Mouse (Mus musculus) embryonic facial prominence, embryonic 13.5 days (tissue): ENCODE results near the gene Rpap3. TPM values are rescaled to one million over a fixed set of nuclear protein-coding genes. Genes with fewer than 3 reads are reported as not detected.
A peak's percentile ranks its signal among the peaks of the same experiment; 100 is the strongest.
"Not testable (repeated sequence)": the region's sequence is repeated elsewhere in the genome, so short reads cannot be mapped to it uniquely, and the experiment has no call there.

Experiments used
- ATAC-seq: fragments of 200-750 bp; cut with Nextera tagmentation; 2 replicates; pipeline ENCODE4 v1.8.0; 2017; ENCODE audit warnings: low read depth; ENCODE audit not compliant: insufficient number of reproducible peaks, insufficient read depth, low FRiP score, low TSS enrichment
- H3K27ac ChIP-seq: fragments of 300-500 bp; sonication (generic); 2 replicates; pipeline ENCODE4 v1.5.1; 2015; ENCODE audit warnings: moderate library complexity, mild to moderate bottlenecking, inconsistent platforms
- H3K27me3 ChIP-seq: fragments of 300-500 bp; sonication (generic); 2 replicates; pipeline ENCODE4 v1.6.1; 2015; ENCODE audit warnings: mild to moderate bottlenecking, inconsistent platforms
- H3K36me3 ChIP-seq: fragments of 300-500 bp; sonication (generic); 2 replicates; pipeline ENCODE4 v1.6.1; 2015; ENCODE audit warnings: mild to moderate bottlenecking, inconsistent platforms
- H3K4me1 ChIP-seq: fragments of 300-500 bp; sonication (generic); 2 replicates; pipeline ENCODE4 v1.6.1; 2015; ENCODE audit warnings: inconsistent platforms
- H3K4me2 ChIP-seq: fragments of 300-500 bp; sonication (generic); 2 replicates; pipeline ENCODE4 v1.6.1; 2015; ENCODE audit warnings: moderate library complexity, mild to moderate bottlenecking, inconsistent platforms
- H3K4me3 ChIP-seq: fragments of 300-500 bp; sonication (generic); 2 replicates; pipeline ENCODE4 v1.5.1; 2015; ENCODE audit warnings: mild to moderate bottlenecking, inconsistent platforms
- H3K9ac ChIP-seq: fragments of 300-500 bp; sonication (generic); 2 replicates; pipeline ENCODE4 v1.6.1; 2015; ENCODE audit warnings: mild to moderate bottlenecking, inconsistent platforms
- H3K9me3 ChIP-seq: fragments of 300-500 bp; sonication (generic); 2 replicates; pipeline ENCODE4 v1.6.1; 2016; ENCODE audit warnings: inconsistent platforms
- WGBS: fragments of 180-500 bp; shearing (Covaris S2); methylation state at CpG from one replicate; pipeline ENCODE4 v1.1.7; 2015; ENCODE audit warnings: mixed read lengths; 5-methylcytosine and 5-hydroxymethylcytosine counted together
- polyA plus RNA-seq: library from polyadenylated mRNA; unstranded; fragments of >200 nt; fragmentation: Nextera tagmentation; extraction: Ambion mirVana; gene quantifications from 2 replicates; pipeline ENCODE4 v1.2.1, GENCODE M21; 2015

The Rpap3 gene
- polyA plus RNA-seq, 1 experiment from 2014 or later, result 28.7 TPM

DNA sequence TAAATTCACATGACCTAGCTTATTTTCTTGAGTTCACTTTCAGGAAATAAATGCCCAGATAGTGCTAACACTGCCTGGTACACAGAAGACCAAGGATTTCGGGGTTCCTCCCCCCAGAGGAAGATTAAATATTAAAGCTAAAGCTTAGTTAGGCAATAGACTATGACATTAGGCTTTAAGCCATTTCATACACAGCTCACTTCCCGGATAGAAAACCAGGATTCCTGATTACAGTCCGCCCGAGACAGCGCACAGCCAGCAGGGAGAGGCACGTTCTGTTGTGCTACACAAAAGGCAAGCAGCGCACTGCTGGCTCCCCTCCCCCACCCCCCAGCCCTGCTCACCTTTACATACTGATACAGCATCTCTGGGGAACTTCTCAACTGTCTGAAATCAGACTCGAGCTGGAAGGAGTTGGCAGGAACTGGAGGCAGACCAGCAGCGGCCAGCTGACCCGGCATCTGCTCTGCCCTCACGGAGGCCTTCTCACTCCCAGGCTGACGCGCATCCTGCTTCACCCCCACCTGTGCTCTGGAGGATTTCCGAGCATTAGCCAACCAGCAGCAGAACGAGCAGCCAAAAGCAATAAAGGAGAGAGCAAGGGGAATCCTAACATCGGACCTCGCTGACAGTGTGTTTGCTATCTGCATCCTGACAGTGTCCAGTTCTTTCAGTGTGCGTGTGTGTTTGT lies 25.5 kb downstream of the Rpap3 start:
- Histone ChIP-seq H3K4me1 (no peaks in the 10 kb centered on the region), H3K4me3 (no peak overlapping the region), H3K9me3 (no peaks in the 10 kb centered on the region), H3K27me3 (no peaks in the 10 kb centered on the region), H3K36me3 (peaks cover 88% of the 10 kb centered on the region), H3K27ac (no peak overlapping the region), H3K9ac (0 out of 2 replicates have a peak overlapping the region, but pooled peaks have one; percentile 16), H3K4me2 (no peak overlapping the region)
- WGBS, result 80% methylated on average over 18 of the region's 18 CpGs
- no peak for ATAC-seq

DNA sequence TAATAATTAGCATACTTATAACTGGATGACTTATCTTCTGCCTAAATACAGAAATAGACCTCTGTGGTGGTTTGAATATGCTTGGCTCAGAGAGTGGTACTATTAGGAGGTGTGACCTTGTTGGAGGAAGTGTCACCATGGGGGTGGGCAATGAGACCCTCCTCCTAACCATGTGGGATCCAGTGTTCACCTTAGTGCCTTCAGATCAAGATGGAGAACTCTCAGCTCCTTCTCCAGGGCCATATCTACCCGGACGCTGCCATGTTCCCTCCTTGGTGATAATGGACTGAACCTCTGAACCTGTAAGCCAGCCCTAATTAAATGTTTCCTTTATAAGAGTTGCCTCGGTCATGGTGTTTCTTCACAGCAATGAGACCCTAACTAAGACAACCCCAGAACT lies 28.3 kb downstream of the Rpap3 start:
- H3K9ac ChIP-seq, result no peak overlapping the region
- no peak for ATAC-seq
- no peak overlapping the region for H3K4me2 ChIP-seq
- H3K4me3 ChIP-seq, result no peak overlapping the region
- peaks cover 1% of the 10 kb centered on the region; the same call in 1 of the 2 replicates for H3K4me1 ChIP-seq
- no peaks in the 10 kb centered on the region for H3K27me3 ChIP-seq
- 96% methylated on average over 3 of the region's 3 CpGs for WGBS
- peaks cover 77% of the 10 kb centered on the region for H3K36me3 ChIP-seq
- no peak overlapping the region for H3K27ac ChIP-seq
- no peaks in the 10 kb centered on the region for H3K9me3 ChIP-seq

GRCm38 (mm10) chr15:97675927-97676326 lies 29.7 kb downstream of the Rpap3 start:
- H3K27ac ChIP-seq, result no peak overlapping the region
- no peaks in the 10 kb centered on the region for H3K27me3 ChIP-seq
- WGBS, result 88% methylated on average over 13 of the region's 13 CpGs
- no peak for ATAC-seq
- no peak overlapping the region for H3K4me3 ChIP-seq
- no peaks in the 10 kb centered on the region for H3K9me3 ChIP-seq
- H3K4me2 ChIP-seq, result no peak overlapping the region
- peaks cover 64% of the 10 kb centered on the region for H3K36me3 ChIP-seq
- no peak overlapping the region for H3K9ac ChIP-seq
- H3K4me1 ChIP-seq, result peaks cover 4% of the 10 kb centered on the region; the same call in 1 of the 2 replicates

DNA sequence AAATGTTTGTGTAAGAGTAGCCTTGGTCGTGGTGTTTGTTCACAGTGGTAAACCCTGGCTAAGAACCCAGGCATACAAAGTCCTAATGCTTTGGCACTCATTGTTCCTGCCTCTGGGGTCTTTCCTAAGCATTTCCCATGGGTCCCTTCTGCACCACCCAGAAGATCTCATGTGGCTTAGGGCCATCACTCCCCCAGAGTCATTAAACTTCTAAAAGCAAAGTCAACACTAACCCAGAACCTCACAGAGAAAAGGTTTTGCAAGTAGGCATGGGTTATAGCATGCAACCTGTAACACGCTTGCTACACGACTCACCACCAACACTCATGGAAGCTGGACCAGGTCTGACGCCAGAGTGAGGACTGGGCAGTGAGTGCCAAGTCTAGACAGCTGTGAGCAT lies 31.2 kb downstream of the Rpap3 start:
- Histone ChIP-seq H3K4me2 (no peak overlapping the region), H3K36me3 (peaks cover 51% of the 10 kb centered on the region), H3K4me1 (peaks cover 4% of the 10 kb centered on the region; the same call in 1 of the 2 replicates), H3K9me3 (no peaks in the 10 kb centered on the region), H3K9ac (no peak overlapping the region), H3K4me3 (no peak overlapping the region), H3K27ac (no peak overlapping the region), H3K27me3 (no peaks in the 10 kb centered on the region)
- no peak for ATAC-seq
- WGBS, result 92% methylated on average over 4 of the region's 4 CpGs

DNA sequence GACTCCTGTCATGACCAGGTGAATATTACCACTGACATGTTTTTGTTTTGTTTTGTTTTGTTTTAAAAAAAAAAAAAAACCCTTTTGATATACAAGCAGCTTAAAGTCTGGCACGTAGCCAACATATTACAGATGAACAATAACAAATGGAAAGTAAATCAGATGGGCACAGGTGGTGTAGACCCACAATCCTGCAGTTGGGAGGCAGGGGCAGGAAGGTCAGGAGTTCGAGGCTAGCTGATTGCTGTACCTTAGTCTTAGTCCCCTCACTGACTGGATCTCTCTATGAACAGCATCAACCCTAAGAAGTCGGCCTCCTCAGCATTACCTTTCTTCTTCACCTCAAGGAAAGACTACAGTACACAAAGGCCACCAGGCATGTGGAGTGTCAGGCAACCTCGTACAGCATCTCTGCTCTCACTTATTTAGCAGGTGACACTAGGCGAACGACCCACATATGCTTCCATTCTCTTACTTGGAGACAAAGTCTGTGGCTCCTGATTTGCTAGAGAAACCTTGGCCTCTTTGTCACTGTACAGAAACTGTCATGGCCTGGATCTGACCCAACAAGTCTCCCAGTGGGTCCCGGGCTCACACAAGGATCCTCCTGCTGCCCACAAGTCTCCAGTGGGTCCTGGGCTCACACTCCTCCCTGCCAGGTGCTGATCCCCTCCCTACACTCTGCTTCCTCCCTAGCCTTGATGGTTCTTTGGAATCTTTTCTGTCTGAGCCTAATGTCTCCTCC lies 32.2 kb downstream of the Rpap3 start:
- WGBS, result 91% methylated on average over 7 of the region's 7 CpGs
- H3K27me3 ChIP-seq, result no peaks in the 10 kb centered on the region
- ATAC-seq, result no peak
- H3K4me3 ChIP-seq, result no peak overlapping the region
- no peaks in the 10 kb centered on the region for H3K9me3 ChIP-seq
- no peak overlapping the region for H3K9ac ChIP-seq
- H3K4me1 ChIP-seq, result peaks cover 4% of the 10 kb centered on the region; the same call in 1 of the 2 replicates
- H3K27ac ChIP-seq, result no peak overlapping the region
- H3K36me3 ChIP-seq, result peaks cover 47% of the 10 kb centered on the region
- no peak overlapping the region for H3K4me2 ChIP-seq

DNA sequence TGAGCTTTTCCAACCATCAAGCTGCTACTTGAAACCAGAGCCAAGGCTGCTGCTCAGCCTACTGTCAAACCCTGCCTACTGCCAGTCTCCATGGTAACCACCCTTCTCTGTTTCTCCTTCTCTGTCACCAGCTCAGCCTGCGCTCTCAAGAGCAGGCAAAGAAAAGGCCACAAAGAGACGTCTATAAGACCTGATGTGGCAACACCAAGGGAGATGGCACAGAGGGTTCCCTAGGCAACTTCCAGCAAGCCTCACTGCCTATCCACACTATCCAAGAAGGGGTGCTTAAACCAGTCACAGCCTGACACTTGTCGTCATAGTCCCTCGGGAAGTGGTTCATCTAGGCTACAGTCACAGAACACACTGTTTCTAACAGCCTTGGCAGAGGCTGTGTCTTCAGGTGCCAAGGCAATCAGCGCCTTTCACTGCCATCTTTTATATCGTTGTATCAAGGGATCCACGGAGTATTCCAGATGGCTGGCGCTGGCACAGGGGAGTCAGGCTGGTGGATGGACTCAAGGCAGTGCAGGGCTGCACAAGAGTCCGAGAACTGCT lies 33.3 kb downstream of the Rpap3 start:
- no peak overlapping the region for H3K9ac ChIP-seq
- no peak overlapping the region for H3K27ac ChIP-seq
- WGBS, result 75% methylated on average over 9 of the region's 9 CpGs
- peaks cover 4% of the 10 kb centered on the region; the same call in 1 of the 2 replicates for H3K4me1 ChIP-seq
- no peak for ATAC-seq
- H3K36me3 ChIP-seq, result peaks cover 36% of the 10 kb centered on the region
- no peaks in the 10 kb centered on the region for H3K27me3 ChIP-seq
- no peaks in the 10 kb centered on the region for H3K9me3 ChIP-seq
- H3K4me2 ChIP-seq, result no peak overlapping the region
- H3K4me3 ChIP-seq, result no peak overlapping the region

DNA sequence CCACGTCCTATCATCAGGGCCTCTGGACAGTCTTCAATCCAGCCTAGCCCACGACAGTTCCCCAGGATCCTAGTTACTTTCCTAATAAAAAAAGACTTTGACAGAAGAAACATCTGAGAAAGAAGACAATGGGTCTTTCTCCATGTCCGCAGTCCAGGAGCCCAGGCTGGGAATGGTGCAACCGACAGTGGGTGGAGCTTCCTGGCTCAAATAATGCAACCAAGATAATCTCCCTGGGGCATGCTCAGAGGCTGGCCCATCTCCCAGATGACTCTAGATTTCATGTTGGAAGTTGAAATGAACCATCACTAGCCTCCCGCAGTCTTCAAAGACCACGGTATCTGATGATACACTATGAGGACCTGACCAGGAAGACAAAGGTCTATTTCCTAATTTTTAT lies 35.1 kb downstream of the Rpap3 start:
- no peak for ATAC-seq
- Histone ChIP-seq H3K4me1 (peaks cover 4% of the 10 kb centered on the region; the same call in 1 of the 2 replicates), H3K9me3 (no peaks in the 10 kb centered on the region), H3K27me3 (no peaks in the 10 kb centered on the region), H3K4me3 (no peak overlapping the region), H3K4me2 (no peak overlapping the region), H3K9ac (no peak overlapping the region), H3K36me3 (peaks cover 18% of the 10 kb centered on the region), H3K27ac (no peak overlapping the region)
- 77% methylated on average over 6 of the region's 6 CpGs for WGBS

DNA sequence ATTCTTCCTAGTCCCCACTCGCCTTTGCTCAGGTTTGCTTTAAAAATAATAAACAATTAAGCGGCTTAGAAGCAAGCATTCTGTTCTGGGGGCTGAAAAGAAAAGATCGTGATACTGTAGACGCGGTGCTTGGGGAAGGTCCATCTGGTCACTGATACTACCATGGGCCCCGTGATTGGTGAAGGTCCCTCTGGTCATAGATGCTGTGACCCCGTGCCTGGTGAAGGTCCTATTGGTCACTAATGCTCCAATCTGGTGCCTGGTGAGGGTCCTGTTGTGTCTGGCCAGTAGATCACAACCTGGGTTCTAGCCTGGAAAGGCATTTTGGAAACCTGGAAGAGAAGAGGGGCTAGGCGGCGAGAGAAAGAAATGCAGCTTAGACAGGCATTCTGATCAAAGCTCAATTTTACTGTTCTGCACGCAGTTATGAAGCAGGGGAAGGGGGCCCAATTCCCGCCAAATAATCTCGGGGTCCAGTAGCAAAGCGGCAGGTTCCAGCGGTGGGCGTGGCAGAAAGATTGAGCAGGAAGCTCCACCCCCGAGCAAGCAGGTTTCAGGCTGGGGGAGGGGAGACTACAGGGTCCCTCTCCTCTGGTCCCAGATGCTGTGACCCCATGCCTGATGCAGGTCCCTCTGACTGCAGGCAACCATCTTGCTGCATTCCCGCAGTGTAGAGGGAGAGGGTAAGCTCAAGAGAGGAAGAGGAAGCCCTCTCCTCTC lies 37.3 kb downstream of the Rpap3 start:
- not testable (repeated sequence) for H3K36me3 ChIP-seq, H3K4me3 ChIP-seq, ATAC-seq, H3K4me1 ChIP-seq, H3K27ac ChIP-seq, H3K4me2 ChIP-seq, H3K27me3 ChIP-seq, H3K9ac ChIP-seq, H3K9me3 ChIP-seq
- WGBS, result 71% methylated on average over 17 of the region's 17 CpGs

GRCm38 (mm10) chr15:97667437-97667836 lies 38.2 kb downstream of the Rpap3 start:
- H3K4me2 ChIP-seq, result no peak overlapping the region
- peaks cover 4% of the 10 kb centered on the region; the same call in 1 of the 2 replicates for H3K4me1 ChIP-seq
- H3K9me3 ChIP-seq, result no peaks in the 10 kb centered on the region
- no peak overlapping the region for H3K4me3 ChIP-seq
- no peak overlapping the region for H3K27ac ChIP-seq
- ATAC-seq, result no peak
- 32% methylated on average over 7 of the region's 7 CpGs for WGBS
- H3K9ac ChIP-seq, result no peak overlapping the region
- H3K27me3 ChIP-seq, result no peaks in the 10 kb centered on the region
- H3K36me3 ChIP-seq, result no peaks in the 10 kb centered on the region; the same call in 1 of the 2 replicates

DNA sequence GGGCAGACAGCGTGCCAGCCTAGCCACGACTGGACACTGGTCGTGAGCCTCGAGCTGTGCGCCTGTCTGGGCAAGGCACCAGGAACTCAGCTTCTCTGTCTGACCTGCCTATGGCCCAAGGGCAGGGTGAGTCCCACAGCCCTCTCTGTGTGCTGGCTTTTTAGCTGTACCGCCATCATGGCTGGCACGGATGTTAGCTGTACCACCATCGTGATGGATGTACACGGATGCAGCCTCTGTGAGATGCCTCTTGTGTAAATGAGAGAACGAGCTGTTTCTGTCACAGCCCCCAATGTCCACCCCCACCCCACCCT lies 39.2 kb downstream of the Rpap3 start:
- Histone ChIP-seq H3K4me1 (no peaks in the 10 kb centered on the region), H3K9me3 (no peaks in the 10 kb centered on the region), H3K27me3 (no peaks in the 10 kb centered on the region), H3K36me3 (no peaks in the 10 kb centered on the region), H3K4me2 (no peak overlapping the region), H3K4me3 (no peak overlapping the region), H3K9ac (no peak overlapping the region), H3K27ac (no peak overlapping the region)
- WGBS, result 86% methylated on average over 10 of the region's 10 CpGs
- ATAC-seq, result no peak

- WGBS, result 72% methylated on average over 25 of the region's 25 CpGs
- Histone ChIP-seq H3K27ac (no peak overlapping the region), H3K4me2 (no peak overlapping the region), H3K4me1 (no peaks in the 10 kb centered on the region), H3K4me3 (no peak overlapping the region), H3K9me3 (no peaks in the 10 kb centered on the region), H3K36me3 (no peaks in the 10 kb centered on the region), H3K9ac (no peak overlapping the region), H3K27me3 (no peaks in the 10 kb centered on the region)
- ATAC-seq, result no peak
Measured at GRCm38 (mm10) chr15:97665770-97666456, 39.7 kb downstream of the Rpap3 start.
